Mouse (Mus musculus) CH12.LX (cell line): ENCODE results near the gene Prkacb. TPM values are rescaled to one million over a fixed set of nuclear protein-coding genes. Genes with fewer than 3 reads are reported as not detected.

ENCODE experiments used
- DNase-seq: peaks from one replicate; pipeline ENCODE4 v3.0.0-alpha.2; 2013; ENCODE audit errors: extremely low read depth
- H3K27ac ChIP-seq: 2 replicates; pipeline ENCODE4 v1.5.1; 2012; ENCODE audit warnings: low read depth, mild to moderate bottlenecking, control low read depth, moderate library complexity; ENCODE audit not compliant: insufficient read depth
- H3K27me3 ChIP-seq: replicated peaks from 2 replicates; pipeline ENCODE3; 2012; ENCODE audit warnings: inconsistent platforms
- H3K36me3 ChIP-seq, 2 experiments: replicated peaks in 1 of 2; 2 replicates each; pipeline versions ENCODE3 to v1.6.1; 2012; ENCODE audit warnings: inconsistent platforms in 1 of 2, low read length in 1 of 2, mild to moderate bottlenecking in 1 of 2, mixed read lengths in 1 of 2, moderate library complexity in 1 of 2; ENCODE audit not compliant: control insufficient read depth in 1 of 2, insufficient read depth in 1 of 2
- H3K4me1 ChIP-seq, 2 experiments: 2 replicates each; pipeline ENCODE4 v1.6.1; 2012; ENCODE audit warnings: inconsistent platforms in 1 of 2, moderate library complexity in 1 of 2; ENCODE audit not compliant: insufficient read depth in 2 of 2, control insufficient read depth in 1 of 2
- H3K4me2 ChIP-seq: 2 replicates; pipeline ENCODE4 v1.6.1; 2012; ENCODE audit warnings: low read depth, mild to moderate bottlenecking, control low read depth; ENCODE audit not compliant: poor library complexity, insufficient read depth, severe bottlenecking
- H3K4me3 ChIP-seq, 3 experiments: fragments of 150-350 bp in 1 of 3; sonication (generic) in 1 of 3; replicated peaks in 1 of 3; 2 replicates each; pipeline versions ENCODE3 to v1.5.1; 2011 to 2012; ENCODE audit warnings: low read depth in 2 of 3, low read length in 2 of 3, mild to moderate bottlenecking in 2 of 3, moderate library complexity in 2 of 3, control low read depth in 1 of 3, improper control_type of control experiment in 1 of 3, inconsistent platforms in 1 of 3, mixed read lengths in 1 of 3; ENCODE audit not compliant: poor library complexity in 1 of 3
- H3K79me2 ChIP-seq: replicated peaks from 2 replicates; pipeline ENCODE4 v1.6.1; 2012; ENCODE audit warnings: mild to moderate bottlenecking, moderate library complexity; ENCODE audit not compliant: control insufficient read depth, poor library complexity, insufficient read depth, severe bottlenecking; ENCODE audit errors: extremely low read depth
- H3K9ac ChIP-seq: 2 replicates; pipeline ENCODE4 v1.6.1; 2012; ENCODE audit warnings: low read depth, mild to moderate bottlenecking, control low read depth, moderate library complexity; ENCODE audit not compliant: insufficient read depth
- H3K9me3 ChIP-seq: replicated peaks from 2 replicates; pipeline ENCODE3; 2012; ENCODE audit warnings: low read length, inconsistent platforms, mixed read lengths
- CHD2 ChIP-seq: IDR thresholded peaks from 2 replicates; pipeline ENCODE4 v1.6.1; 2011; ENCODE audit warnings: low read length, improper control_type of control experiment
- CTCF ChIP-seq, 2 experiments: IDR thresholded peaks in 1 of 2; conservative IDR thresholded peaks in 1 of 2; 2 replicates each; pipeline ENCODE4 v1.5.1; 2011 to 2012; ENCODE audit warnings: low read depth in 2 of 2, low read length in 2 of 2, improper control_type of control experiment in 1 of 2, inconsistent platforms in 1 of 2, mild to moderate bottlenecking in 1 of 2, moderate library complexity in 1 of 2
- ELF1 ChIP-seq: IDR thresholded peaks from 2 replicates; pipeline ENCODE4 v1.6.1; 2014; ENCODE audit warnings: low read depth, mild to moderate bottlenecking, inconsistent platforms, low read length, improper control_type of control experiment
- EP300 ChIP-seq: IDR thresholded peaks from 2 replicates; pipeline ENCODE4 v1.6.1; 2011; ENCODE audit warnings: low read length, improper control_type of control experiment
- GABPA ChIP-seq: IDR thresholded peaks from 2 replicates; pipeline ENCODE4 v1.6.1; 2012; ENCODE audit warnings: low read depth, low read length, improper control_type of control experiment, inconsistent platforms; ENCODE audit not compliant: insufficient replicate concordance
- JUN ChIP-seq: IDR thresholded peaks from 2 replicates; pipeline ENCODE4 v1.6.1; 2011; ENCODE audit warnings: low read depth, mild to moderate bottlenecking, low read length, improper control_type of control experiment, moderate library complexity; ENCODE audit not compliant: insufficient read depth
- JUND ChIP-seq: conservative IDR thresholded peaks from 2 replicates; pipeline ENCODE4 v1.6.1; 2011; ENCODE audit warnings: low read depth, low read length, improper control_type of control experiment
- KAT2A ChIP-seq: IDR thresholded peaks from 2 replicates; pipeline ENCODE4 v1.6.1; 2012; ENCODE audit warnings: low read length, improper control_type of control experiment, inconsistent platforms; ENCODE audit not compliant: insufficient replicate concordance
- MAFK ChIP-seq: IDR thresholded peaks from 2 replicates; pipeline ENCODE4 v1.6.1; 2011; ENCODE audit warnings: low read length, improper control_type of control experiment; ENCODE audit not compliant: insufficient replicate concordance
- MAZ ChIP-seq: IDR thresholded peaks from 2 replicates; pipeline ENCODE4 v1.6.1; 2012; ENCODE audit warnings: low read depth, mild to moderate bottlenecking, inconsistent platforms, low read length, improper control_type of control experiment, moderate library complexity
- MYC ChIP-seq: IDR thresholded peaks from 2 replicates; pipeline ENCODE4 v1.6.1; 2011; ENCODE audit warnings: low read depth, mild to moderate bottlenecking, improper control_type of control experiment, low read length
- POLR2A ChIP-seq: IDR thresholded peaks from 2 replicates; pipeline ENCODE4 v1.6.1; 2011; ENCODE audit warnings: low read depth, mild to moderate bottlenecking, improper control_type of control experiment, low read length
- POLR2AphosphoS2 ChIP-seq: IDR thresholded peaks from 2 replicates; pipeline ENCODE4 v1.6.1; 2011; ENCODE audit warnings: low read depth, low read length, improper control_type of control experiment
- RAD21 ChIP-seq: IDR thresholded peaks from 2 replicates; pipeline ENCODE4 v1.6.1; 2011; ENCODE audit warnings: low read depth, mild to moderate bottlenecking, low read length, improper control_type of control experiment, moderate library complexity
- RCOR1 ChIP-seq: conservative IDR thresholded peaks from 2 replicates; pipeline ENCODE4 v1.6.1; 2012; ENCODE audit warnings: low read depth, mild to moderate bottlenecking, inconsistent platforms, low read length, improper control_type of control experiment
- SIN3A ChIP-seq: IDR thresholded peaks from 2 replicates; pipeline ENCODE4 v1.6.1; 2012; ENCODE audit warnings: low read length, improper control_type of control experiment, inconsistent platforms
- SMC3 ChIP-seq: IDR thresholded peaks from 2 replicates; pipeline ENCODE4 v1.6.1; 2011; ENCODE audit warnings: low read depth, low read length, improper control_type of control experiment
- TBP ChIP-seq: conservative IDR thresholded peaks from 2 replicates; pipeline ENCODE4 v1.6.1; 2011; ENCODE audit warnings: low read depth, low read length, improper control_type of control experiment
- TCF12 ChIP-seq: IDR thresholded peaks from 2 replicates; pipeline ENCODE4 v1.6.1; 2014; ENCODE audit warnings: low read depth, mild to moderate bottlenecking, inconsistent platforms, low read length, improper control_type of control experiment
- USF2 ChIP-seq: conservative IDR thresholded peaks from 2 replicates; pipeline ENCODE4 v1.6.1; 2011; ENCODE audit warnings: low read depth, low read length, improper control_type of control experiment
- ZC3H11A ChIP-seq: IDR thresholded peaks from 2 replicates; pipeline ENCODE4 v1.6.1; 2012; ENCODE audit warnings: low read depth, mild to moderate bottlenecking, inconsistent platforms, low read length, improper control_type of control experiment
- ZKSCAN1 ChIP-seq: IDR thresholded peaks from 2 replicates; pipeline ENCODE4 v1.6.1; 2012; ENCODE audit warnings: low read depth, inconsistent platforms, low read length, improper control_type of control experiment, borderline replicate concordance
- ZMIZ1 ChIP-seq: IDR thresholded peaks from 2 replicates; pipeline ENCODE4 v1.6.1; 2012; ENCODE audit warnings: low read depth, mild to moderate bottlenecking, inconsistent platforms, low read length, improper control_type of control experiment
- dilution Hi-C: fragments of 300-500 bp; cut with MboI; formaldehyde crosslinking; loops from 2 replicates; pipeline ENCODE4 v1.14.3; 2020; ENCODE audit warnings: low sequenced_read_pairs; ENCODE audit not compliant: extremely low pct_unique_long_range_greater_than_20kb, extremely low pct_ligation_motif_present
- in situ Hi-C: fragments of 300-500 bp; cut with MboI; formaldehyde crosslinking; loops from 3 replicates; pipeline ENCODE4 v1.14.3; 2019; ENCODE audit warnings: low sequenced_read_pairs, low pct_ligation_motif_present, low pct_unique_long_range_greater_than_20kb, mixed read lengths
- polyA plus RNA-seq: library from polyadenylated mRNA; unstranded; fragments of >175 nt; gene quantifications from 2 replicates; pipeline ENCODE4 v1.2.1, GENCODE M21; 2012; ENCODE audit warnings: low read depth; ENCODE audit not compliant: insufficient read length
- total RNA-seq, 2 experiments: library from RNA; depleted of rRNA; stranded (reverse); fragments of 300-350 nt in 1 of 2; fragments of >200 nt in 1 of 2; gene quantifications; 2 replicates each; pipeline ENCODE4 v1.2.3; 2012 to 2014

The Prkacb gene
- total and polyA plus RNA-seq, 3 experiments = 33.1 to 65.1 (median 62.1) TPM

- TF ChIP-seq CTCF (conservative IDR thresholded peaks at IDR 0.05 in 1 of 2, IDR thresholded peaks at IDR 0.05 in 1 of 2; ENCODE audit: low read depth in 2 of 2, low read length in 2 of 2) = no peak
- no peak for TF ChIP-seq GABPA
- no peak for TF ChIP-seq SMC3
- no peak for TF ChIP-seq MYC
- no peak for TF ChIP-seq SIN3A
- no peak for DNase-seq
- H3K27me3 ChIP-seq = no peaks in the 10 kb centered on the region
- H3K36me3 ChIP-seq = no peaks in the 10 kb centered on the region
- H3K9ac ChIP-seq = no peak overlapping the region
- no peaks in the 10 kb centered on the region for H3K9me3 ChIP-seq
- no peak overlapping the region for H3K4me2 ChIP-seq
- in situ Hi-C loops = no loop called here
- no peak overlapping the region for H3K4me3 ChIP-seq
- peaks cover 5% of the 10 kb centered on the region in 2 experiments; a peak in 3 of 4 replicates for H3K4me1 ChIP-seq
- H3K79me2 ChIP-seq = no peaks in the 10 kb centered on the region
- dilution Hi-C loops = no loop called here
- no peak overlapping the region for H3K27ac ChIP-seq
Observed at GRCm38 (mm10) chr3:146843470-146843869, 30.7 kb upstream of the Prkacb start.

GRCm38 (mm10) chr3:146842766-146843165, 30.0 kb upstream of the Prkacb start:
- Histone ChIP-seq H3K4me2 (peak overlapping the region; percentile 7; the same call in 1 of the 2 replicates), H3K36me3 (no peaks in the 10 kb centered on the region), H3K4me1 (no peaks in the 10 kb centered on the region), H3K9me3 (no peaks in the 10 kb centered on the region), H3K4me3 (no peak overlapping the region), H3K27ac (no peak overlapping the region), H3K79me2 (no peaks in the 10 kb centered on the region), H3K9ac (no peak overlapping the region)
- TF ChIP-seq ZKSCAN1 (no peak), POLR2A (no peak), RCOR1 (no peak), ELF1 (no peak)
- TF ChIP-seq, all 38 proteins: peak for 0
- H3K27me3 ChIP-seq = no peaks in the 10 kb centered on the region
- dilution Hi-C loops = no loop called here
- in situ Hi-C loops = no loop called here
- no peak for DNase-seq

GRCm38 (mm10) chr3:146820718-146821117, 7.9 kb upstream of the Prkacb start:
- Histone ChIP-seq H3K27me3 (peaks cover 2% of the 10 kb centered on the region), H3K4me2 (no peak overlapping the region), H3K4me1 (no peaks in the 10 kb centered on the region), H3K27ac (no peak overlapping the region), H3K9ac (no peak overlapping the region), H3K79me2 (no peaks in the 10 kb centered on the region; the same call in 1 of the 2 replicates), H3K36me3 (no peaks in the 10 kb centered on the region), H3K4me3 (no peak overlapping the region), H3K9me3 (no peaks in the 10 kb centered on the region)
- in situ Hi-C loops = no loop called here
- TF ChIP-seq ZC3H11A (no peak), SIN3A (no peak), USF2 (no peak), ZKSCAN1 (no peak), MAFK (no peak), RAD21 (no peak), POLR2AphosphoS2 (no peak), EP300 (no peak), TCF12 (no peak), KAT2A (no peak), TBP (no peak), CHD2 (no peak), CTCF (conservative IDR thresholded peaks at IDR 0.05 in 1 of 2, IDR thresholded peaks at IDR 0.05 in 1 of 2; ENCODE audit: low read depth in 2 of 2, low read length in 2 of 2) (no peak), GABPA (no peak), ZMIZ1 (no peak), JUND (no peak), MAZ (no peak), POLR2A (no peak), JUN (no peak)
- no peak for DNase-seq
- dilution Hi-C loops = no loop called here
